Mouse (Mus musculus) T-helper 2 cell (primary cell): ENCODE data around the gene Dlgap4.

Experiments
- in situ Hi-C: fragments of 300-600 bp; cut with MboI, MseI; formaldehyde crosslinking; loops from one replicate; pipeline ENCODE4 v1.15.1; 2025; ENCODE audit warnings: high pct_unique_total_duplicates

Gene Dlgap4

DNA sequence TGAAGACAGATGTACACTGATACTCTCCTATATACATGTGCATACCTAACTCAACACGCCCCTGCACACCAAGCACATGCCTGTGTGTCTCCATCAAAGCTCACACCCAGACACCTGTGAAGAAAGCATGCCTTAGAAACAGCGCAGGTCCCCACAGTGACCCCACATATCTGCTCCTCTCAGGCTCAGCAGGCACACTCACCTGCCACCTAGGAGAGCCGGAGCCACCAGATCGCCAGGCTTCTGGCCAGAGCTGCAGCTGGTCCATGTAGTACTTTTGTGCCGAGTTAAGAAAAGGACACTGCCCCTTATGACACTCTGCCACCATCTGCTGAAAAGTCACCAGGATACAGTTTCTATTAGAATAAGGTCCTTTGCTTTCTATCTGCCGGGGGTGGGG, 103.2 kb downstream of the Dlgap4 start:
- in situ Hi-C loops: no loop called here

GRCm38 (mm10) chr2:156717320-156718281, 104.1 kb downstream of the Dlgap4 start:
- in situ Hi-C loops: no loop called here

- in situ Hi-C loops: no loop called here
Observed at GRCm38 (mm10) chr2:156718793-156719192, 105.3 kb downstream of the Dlgap4 start.

- in situ Hi-C loops: no loop called here
Observed at GRCm38 (mm10) chr2:156719549-156720312, 106.2 kb downstream of the Dlgap4 start.

DNA sequence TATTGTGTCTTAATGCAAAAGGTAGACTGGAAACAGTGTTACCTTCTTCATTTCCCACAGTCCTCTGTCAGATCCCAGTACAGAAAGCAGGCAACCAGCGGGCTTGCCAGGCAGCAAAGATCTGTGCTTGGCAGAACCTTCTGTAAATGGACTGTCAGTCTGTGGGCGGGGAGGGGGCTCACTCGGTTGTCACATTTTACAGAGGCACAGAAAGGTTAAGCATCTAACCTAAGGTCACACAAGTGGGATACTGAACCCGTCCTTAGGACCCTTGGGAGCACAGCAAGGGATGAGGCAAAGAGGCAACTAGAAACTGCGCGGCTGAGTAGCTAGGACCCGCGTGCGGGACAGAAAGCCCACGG, 106.8 kb downstream of the Dlgap4 start:
- in situ Hi-C loops: no loop called here

- in situ Hi-C loops: no loop called here
Observed at GRCm38 (mm10) chr2:156720675-156721553, 107.4 kb downstream of the Dlgap4 start.

- in situ Hi-C loops: no loop called here
Observed at GRCm38 (mm10) chr2:156721554-156722070, 108.1 kb downstream of the Dlgap4 start.

GRCm38 (mm10) chr2:156722071-156722575, 108.6 kb downstream of the Dlgap4 start:
- in situ Hi-C loops: no loop called here

DNA sequence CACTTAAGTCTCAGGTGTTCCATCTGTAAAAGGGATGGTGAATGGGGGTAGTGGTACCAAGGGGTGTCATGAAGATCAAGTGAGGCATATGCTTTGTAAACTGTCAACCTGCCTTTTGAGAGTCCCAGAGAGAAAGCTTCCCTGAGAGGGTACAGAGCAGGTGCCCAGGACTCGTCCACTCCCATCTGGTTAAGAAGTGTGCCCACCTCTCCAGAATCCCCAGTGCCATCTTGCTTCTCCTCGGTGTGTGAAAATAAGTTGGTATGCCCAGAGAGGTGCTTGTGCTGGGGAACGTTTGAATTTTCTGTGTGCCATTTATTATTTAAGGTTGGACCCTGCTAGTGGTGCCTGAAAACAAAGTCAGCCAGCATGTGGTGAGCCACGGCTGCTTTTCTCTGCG, 109.2 kb downstream of the Dlgap4 start:
- in situ Hi-C loops: no loop called here

DNA sequence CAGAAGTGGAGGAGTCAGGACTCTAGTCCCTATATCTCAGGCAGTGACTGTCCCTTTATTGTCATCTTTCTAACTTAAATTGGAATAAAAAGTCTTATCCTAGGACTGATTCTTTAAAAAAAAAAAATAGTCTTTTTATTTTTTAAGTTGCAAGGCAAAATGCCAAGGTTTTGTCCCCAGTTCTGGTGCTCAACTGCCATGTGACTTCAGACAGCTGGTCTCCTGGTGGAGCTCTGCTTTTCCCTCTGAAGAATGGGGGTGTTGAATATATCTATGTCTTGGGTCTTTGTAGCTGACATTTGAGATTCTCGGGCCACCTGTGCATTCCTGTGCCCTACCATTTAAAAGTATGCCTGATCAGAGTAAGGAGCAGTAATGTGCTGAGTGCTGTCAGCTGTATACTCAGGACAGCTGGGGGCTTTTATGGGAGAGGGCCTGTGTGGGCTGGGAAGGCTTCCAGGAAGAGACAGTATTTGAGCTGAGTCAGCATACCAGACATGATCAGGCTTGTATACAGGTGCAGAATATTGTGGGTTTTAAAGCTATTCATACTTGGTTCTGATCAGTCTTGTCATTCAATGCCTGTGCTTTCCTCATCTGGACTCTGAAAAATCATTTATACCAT, 110.5 kb downstream of the Dlgap4 start:
- in situ Hi-C loops: no loop called here

- in situ Hi-C loops: no loop called here
Observed at GRCm38 (mm10) chr2:156724871-156725270, 111.4 kb downstream of the Dlgap4 start.

DNA sequence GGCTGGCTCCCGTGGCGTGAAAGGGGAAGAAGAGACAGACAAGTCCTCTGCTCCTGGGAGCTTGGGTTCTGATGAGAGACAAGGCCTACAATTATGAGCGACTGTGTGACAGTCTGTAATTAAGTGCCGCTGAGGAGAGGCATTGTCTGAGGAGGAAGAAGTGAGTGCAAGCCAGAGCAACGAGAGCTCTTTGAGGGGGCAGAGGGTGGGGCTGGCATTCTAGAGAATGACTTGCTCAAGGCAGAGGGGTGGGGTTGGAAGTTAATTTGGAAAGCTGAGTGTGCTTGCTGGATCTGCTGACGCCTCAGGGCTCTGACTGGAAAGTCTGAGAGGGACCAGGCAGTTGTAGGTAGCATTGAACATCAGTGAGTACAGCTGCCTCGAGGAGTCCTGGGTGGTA, 112.8 kb downstream of the Dlgap4 start:
- in situ Hi-C loops: no loop called here

- in situ Hi-C loops: no loop called here
Observed at GRCm38 (mm10) chr2:156726878-156727277, 113.4 kb downstream of the Dlgap4 start.

DNA sequence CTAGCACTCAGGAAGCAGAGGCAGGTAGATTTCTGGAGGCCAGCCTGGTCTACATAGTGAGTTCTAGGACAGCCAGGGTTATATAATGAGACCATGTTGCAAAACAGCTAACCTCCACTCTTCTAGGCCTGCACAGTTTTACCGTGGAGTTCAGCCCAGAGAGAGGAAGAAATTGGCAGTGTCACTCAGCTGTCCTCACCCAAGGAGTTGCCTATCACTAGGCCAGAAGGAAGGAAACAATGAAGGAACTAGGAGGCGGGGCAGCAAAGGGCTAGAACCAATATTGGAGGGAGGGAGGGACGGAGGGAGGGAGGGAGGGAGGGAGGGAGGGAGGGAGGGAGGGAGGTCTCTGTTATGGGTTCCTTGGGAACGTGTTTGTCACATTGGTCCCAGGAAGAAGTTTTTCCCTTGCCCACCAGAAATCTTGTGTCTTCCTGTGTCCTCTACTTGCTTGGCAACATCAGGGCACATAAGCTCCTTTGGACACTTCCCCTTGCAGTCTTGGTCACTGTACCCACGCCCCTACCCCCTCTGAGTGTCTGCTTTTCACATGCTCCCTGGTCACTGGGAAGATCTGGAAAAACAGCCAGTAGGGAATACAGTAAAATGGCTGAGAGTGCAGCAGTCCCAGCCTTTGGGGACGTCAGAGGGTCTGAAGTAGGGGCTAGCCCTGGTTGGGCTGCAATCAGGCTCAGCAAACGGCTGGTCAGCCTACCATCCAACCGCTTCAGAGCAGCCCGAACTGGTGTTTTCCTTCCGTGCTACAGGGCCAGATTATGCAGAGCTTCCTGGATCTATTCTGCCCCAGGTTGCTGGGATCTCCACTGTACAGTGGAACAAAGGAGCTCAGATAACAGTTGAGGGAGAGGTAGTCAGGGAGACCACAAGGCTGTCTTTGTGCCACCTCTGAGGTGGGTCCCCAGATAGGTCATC, 116.3 kb downstream of the Dlgap4 start:
- in situ Hi-C loops: no loop called here

GRCm38 (mm10) chr2:156730501-156730921, 117.0 kb downstream of the Dlgap4 start:
- in situ Hi-C loops: no loop called here

- in situ Hi-C loops: no loop called here
Observed at GRCm38 (mm10) chr2:156731592-156731991, 118.1 kb downstream of the Dlgap4 start.

DNA sequence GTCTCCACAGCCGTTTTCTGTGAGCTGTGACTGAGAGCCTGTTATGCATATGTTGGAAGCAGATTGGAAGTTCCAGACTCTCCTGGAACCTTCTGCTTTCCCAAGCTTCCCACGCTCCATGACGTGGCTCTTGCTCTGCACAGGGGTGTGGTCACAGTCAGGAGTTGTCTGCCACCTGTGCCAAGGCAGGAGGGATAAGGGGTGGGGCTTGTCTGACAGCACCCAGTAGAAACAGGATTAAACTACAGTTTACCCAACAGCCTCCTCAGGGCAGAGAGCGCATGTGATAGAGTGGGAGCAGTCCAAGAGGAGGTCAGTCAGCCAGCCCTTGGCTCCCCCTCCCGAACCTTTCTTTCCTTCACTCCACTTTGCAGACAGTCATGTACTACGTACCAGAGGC, 118.6 kb downstream of the Dlgap4 start:
- in situ Hi-C loops: no loop called here

DNA sequence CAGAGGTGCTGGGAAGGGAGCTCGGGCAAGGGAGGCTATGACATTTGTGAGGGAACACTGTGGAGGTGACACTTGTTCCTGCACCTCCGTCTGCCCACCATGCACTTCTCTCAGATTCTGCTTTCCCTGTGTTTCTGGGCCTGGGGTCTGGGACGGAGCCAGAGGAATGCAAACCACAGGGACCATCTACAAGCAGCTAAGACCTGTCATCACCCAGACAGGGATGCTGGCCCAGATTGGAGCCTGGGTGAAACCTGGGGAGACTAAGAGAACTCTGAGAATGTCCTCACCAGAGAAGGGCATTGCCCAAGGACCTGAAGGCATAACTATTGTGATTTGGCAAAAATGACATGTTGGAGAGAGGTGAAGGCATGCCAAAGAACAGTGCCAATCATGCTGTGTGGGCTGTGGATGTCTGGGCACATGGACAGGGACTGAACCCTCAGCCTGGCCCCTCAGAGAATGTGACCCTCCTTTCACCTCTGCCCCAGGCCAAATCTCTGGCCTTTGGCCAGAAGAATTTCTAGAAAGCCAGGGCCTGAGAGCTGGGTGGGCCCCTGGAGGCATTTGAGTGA, 122.3 kb downstream of the Dlgap4 start:
- in situ Hi-C loops: no loop called here

- in situ Hi-C loops: no loop called here
Observed at GRCm38 (mm10) chr2:156736846-156737245, 123.3 kb downstream of the Dlgap4 start.
